Mouse (Mus musculus) naive thymus-derived CD4-positive, alpha-beta T cell, adult 2 months (primary cell): Measurements from ENCODE around the gene Gm21170.
"Not testable (repeated sequence)": the region's sequence is repeated elsewhere in the genome, so short reads cannot be mapped to it uniquely, and the experiment has no call there.

Experiments used
- DNase-seq: peaks from one replicate; pipeline ENCODE4 v3.0.0-alpha.2; 2011; ENCODE audit warnings: low read depth

Gene Gm21170

GRCm38 (mm10) chrY:47690998-47691397 is at the start of gene Gm21170:
Gene Gm21170 (minus strand): TSS chrY:47691098.
- DNase-seq: not testable (repeated sequence)
